Mouse (Mus musculus): ENCODE measurements around the gene Carmil3. TPM values are rescaled to one million over a fixed set of nuclear protein-coding genes. Genes with fewer than 3 reads are reported as not detected.
A peak's percentile ranks its signal among the peaks of the same experiment; 100 is the strongest.

The Carmil3 gene
- polyA plus RNA-seq (2017; shearing (Covaris generic)) = not detected

DNA sequence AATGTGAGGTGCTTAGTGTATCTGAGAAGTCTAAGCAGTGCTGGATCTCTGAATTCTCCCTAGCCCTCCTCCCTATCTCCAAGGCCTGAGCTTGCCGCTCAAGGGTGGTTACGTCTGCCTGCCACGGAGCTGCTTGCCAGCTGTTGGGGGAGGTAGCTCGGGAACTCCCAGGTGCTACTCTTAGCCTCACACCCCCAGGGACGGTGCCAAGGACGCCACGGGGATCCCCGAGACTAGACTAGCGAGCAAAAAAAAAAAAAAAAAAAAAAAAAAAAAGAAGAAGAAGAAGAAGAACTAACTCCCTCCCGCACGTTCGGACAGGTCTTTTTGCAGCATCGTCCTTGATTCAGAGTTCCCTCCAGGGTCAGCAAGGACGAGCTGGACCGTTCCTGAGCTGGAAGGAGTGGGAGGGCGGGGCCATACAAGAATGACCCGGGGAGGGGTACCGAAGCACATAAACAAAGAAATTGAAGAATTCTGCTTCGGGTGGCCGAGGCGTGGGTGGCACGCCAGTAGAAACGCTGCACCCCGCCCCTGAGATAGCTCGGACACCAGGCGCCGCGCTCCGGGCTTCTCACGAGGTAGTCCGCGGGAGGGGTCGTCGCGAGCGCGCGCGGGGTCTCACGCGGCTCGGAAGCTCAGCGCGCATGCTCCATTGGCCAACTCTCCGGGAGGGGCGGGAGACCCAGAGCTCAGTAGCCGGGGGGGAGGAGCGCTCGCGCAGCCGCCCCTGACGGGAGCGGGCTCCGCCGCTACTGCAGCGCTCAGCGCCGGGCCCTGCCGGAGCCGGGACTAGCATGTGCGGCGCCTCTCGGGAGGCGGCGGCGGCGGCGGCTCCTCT is at the start of gene Carmil3:
Gene Carmil3 (plus strand): TSS at position 291 of the 841 bp plus-strand sequence.
- ATAC-seq = peak; percentile 80

DNA sequence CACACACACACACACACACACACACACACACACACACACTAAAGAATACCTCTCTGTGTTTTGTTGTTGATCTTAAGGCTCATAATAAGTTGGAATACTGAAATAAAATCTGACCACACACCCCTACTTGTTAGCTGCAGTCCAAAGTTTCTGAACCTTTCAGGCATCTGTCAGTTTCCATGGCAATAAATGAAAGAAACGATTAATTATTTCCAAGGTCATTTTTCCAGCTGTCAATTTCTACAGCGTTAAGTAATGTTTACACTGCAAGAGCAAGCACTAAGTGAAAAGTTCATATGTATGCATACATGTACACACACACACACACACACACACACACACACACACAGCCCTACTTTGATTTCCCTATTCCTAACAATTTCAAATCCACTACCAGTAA is 32.8 kb upstream of the Carmil3 start:
- ATAC-seq = no peak

DNA sequence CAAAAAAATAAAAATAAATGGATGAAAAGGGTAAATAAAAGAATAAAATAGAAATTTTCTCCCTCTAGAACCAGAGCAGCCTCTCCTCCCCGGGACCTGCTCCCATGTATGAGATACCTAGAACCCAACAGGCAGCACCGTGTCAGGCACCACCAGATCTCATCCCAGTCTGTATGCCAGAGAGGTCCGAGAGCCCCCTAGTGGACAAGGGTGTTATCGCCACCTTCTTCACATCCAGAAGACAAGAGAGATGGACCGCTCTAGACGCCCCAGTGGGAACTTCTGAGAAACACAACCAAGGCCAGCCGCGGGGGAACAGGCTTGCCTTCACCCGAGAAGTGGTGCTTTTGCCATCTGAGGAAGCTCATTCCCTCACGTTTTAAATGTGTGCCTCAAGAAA is 32.2 kb upstream of the Carmil3 start:
- peak; percentile 47 for ATAC-seq

DNA sequence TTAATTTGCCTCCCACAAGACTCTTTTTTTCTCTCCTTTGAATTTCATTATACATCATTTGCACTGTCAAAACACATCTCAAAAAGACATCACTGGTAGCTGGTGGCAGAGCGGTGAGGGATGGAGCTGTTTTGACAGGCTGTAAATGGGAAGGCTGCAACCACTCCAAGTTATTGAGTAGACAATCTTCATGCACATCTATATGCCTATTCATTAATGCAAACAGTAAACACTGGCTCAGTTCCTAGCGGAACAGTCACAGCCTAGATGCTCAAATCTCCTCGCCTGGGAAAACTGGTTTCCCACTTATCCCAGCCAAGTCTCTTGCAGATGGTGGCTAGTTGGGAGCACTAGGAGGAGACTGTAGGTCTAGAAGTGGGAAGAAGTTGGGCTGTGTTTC is 31.7 kb upstream of the Carmil3 start:
- no peak for ATAC-seq

DNA sequence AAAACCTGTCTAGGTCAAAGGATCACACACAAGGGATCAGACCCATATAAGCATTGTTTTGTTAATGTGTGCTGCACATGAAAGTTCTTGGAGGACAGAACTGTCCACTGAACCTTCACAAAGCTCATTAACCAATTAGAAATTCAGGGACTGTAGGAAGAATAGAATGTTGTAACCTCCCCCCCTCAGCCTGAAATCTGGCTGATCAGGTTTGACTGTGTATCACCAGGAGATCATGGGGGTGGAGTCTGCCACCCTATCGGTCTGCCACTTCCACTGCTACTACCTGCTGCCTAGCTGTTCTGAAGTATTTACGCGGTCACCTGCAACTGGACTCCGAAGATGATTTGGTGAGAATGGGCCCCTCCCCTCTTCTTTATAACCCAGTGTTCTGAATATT is 30.7 kb upstream of the Carmil3 start:
- no peak for ATAC-seq

DNA sequence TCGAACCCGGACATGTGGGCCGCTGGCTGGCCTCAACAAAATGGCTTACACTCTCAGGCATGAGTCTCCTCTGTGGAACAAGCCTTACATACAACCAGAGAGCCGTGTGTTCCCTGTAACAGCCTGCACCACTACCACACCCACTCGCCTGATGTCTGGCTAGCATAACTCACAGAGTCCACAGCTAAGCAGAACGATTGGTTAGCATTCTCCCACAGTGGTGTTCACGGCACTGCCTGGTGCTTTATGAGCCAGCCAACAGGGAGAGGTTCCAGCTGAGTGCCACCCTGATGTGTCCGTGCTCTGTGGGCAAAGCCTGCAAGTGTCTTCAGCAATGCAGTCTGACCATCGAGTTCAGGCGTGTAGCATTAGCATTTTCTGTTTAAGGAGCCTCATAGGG is 30.2 kb upstream of the Carmil3 start:
- ATAC-seq = no peak

DNA sequence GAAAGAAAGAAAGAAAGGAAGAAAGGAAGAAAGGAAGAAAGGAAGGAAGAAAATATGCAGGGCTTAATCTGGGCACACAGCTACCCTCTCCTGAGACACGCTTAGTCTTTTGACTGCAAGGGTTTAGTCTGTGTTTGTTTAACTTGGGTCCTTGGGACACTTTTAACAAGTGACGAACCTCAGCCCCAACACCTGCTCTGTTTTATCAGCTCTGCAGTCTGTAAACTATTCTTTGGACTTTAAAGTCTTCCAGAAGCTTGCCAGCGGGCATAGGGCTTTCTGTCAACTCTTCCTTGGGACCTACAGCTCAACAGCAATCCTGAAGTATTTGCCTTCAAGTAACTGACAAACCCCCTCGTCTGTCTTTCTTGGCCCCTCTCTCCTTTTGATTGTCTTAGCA is 28.7 kb upstream of the Carmil3 start:
- ATAC-seq = no peak

DNA sequence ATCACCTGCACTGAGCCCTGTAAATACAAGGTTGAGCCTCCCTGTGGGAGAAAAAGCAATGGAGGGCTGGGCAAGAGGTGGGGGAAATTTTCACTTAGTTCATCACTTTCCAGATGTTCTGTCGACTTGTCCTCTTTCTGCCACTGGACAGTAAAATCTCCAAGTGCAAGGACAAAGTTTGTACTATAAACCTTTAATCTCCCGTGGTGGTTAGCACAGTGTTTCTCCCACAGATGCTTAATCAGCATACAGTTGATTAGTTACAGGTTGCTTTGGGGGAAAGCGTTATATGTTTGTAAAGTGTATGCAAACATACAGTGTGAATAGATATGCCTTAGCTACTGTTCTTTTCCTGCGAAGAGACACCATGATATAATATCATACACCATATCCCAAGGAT is 24.0 kb upstream of the Carmil3 start:
- no peak for ATAC-seq

DNA sequence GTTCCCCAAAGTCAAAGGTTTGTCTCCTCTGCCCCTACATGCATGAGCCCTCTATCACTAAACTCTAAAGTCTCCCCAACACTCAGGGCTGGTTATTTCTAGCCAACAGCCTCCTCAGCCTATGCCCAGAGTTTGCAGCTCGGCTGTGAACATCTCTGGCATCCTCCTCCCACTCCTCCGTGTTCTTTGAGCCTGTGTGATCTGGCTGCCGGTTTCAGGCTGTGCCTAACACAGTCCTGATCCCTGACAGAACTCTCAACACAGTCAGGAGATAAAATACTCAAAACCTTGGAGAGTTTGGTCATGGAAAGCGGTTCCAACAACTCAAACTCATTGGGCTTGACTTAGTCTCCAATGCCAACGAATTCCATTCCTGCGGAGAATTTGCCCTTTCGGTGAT is 23.3 kb upstream of the Carmil3 start:
- ATAC-seq = no peak

DNA sequence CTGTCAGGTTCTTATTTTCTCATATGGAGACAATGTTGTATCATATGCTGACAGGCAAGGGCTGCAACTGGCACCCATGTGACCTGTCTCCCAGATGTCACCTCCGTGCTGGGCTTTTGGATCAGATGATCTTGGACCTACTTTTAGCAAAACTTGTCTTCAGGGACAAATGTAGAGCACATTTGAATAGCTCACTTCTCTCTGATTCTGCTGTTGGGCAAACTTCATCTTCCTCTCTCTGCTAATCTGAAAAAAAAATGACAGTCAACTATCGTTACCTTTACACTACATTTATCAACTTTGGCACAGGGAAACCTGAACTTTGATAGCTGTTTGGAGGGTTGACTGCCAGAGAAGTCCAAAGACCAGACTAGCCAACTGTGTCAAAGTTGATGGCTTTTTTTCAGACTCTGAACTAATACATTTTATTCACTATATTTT is 22.1 kb upstream of the Carmil3 start:
- ATAC-seq = no peak

DNA sequence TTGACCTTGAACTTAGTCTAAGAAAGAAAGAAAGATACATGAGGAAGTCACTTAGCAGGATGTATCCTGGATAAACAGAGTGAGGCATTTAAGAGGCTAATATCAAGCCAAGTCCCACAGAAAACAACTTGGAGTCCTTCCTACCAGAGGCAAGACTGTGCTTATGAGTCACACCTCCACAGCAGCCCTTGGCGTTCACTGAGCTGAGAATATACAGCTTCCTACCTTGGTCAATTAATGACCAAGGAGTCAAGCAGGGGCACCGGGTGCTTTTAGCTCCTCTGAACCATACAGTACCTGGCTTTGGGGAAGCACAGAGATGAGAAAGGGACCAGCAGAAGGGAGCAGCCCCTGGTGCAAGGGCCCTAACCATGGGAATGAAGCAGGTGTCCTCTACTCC is 21.4 kb upstream of the Carmil3 start:
- no peak for ATAC-seq

DNA sequence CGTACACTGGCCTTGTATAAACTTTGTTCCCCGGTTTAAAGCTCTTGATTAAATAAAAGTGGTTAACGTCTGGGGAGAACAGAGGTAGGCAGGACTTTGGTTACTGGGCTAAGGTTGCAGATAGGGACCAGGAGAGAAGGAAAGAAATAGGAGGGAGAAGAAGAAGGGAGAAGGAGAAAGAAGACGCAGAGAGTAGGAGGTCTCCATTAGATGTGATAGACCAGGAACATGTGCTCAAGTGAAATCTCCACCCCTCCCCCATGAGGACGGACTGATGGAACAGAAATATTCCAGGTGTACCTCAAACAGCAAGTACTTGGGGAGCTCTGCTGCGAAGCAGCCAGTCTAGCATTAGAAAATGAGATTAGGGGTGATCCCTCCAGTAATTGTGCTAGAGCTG is 20.6 kb upstream of the Carmil3 start:
- ATAC-seq = no peak

DNA sequence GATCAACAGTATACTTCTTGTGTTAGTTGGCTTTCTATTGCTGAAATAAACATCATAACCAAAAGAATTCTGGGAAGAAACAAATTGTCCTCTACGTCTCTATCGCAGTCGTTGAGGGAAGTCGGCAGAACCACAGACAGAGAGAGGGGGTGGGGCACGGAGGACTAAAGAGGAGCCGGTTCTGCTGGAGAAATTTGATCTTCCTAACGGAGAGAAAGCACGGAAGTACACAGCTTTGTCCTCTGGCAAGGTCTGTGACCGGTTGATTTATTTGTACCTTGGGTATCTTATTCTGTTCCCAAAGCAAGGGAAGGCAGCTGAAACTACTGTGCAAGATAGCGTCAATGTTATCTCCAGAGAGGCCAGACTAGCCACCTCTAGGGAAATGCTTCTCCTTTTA is 19.6 kb upstream of the Carmil3 start:
- no peak for ATAC-seq

DNA sequence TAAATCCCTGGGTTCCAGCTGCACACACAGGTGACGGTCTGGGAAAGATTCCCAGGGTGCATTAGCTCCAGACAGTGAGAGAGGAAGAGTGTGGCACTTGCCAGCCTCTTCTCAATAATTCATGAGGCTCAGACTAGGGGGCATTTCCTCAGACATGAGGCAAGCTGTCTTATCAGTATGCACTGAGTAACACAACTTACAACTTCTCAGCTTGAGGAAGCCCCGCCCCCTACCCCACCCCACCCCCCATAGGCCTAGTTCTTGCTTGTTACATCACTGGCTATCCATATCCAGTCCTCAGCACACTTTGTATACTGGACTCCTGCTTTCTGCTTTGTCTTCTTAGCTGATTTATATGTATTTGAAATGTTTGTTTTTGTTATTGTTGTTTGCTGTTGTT is 14.8 kb upstream of the Carmil3 start:
- ATAC-seq = no peak

DNA sequence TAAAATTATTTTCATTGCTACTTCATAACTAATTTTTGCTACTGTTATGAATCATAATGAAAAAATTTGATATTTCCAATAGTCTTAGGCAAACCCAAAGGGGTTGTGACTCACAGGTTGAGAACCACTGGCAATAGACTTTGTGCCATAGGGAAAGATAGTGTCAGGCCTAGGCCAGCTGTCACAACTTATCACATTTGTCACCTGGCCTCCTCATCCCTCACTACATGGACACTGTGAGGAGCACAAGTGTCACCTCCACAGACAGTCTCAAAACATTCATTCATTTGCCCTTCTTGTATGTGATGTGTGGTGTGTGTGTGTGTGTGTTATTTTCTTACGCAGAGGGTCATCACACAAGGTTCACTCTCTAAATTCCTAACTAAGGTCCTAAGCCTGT is 13.0 kb upstream of the Carmil3 start:
- ATAC-seq = no peak

DNA sequence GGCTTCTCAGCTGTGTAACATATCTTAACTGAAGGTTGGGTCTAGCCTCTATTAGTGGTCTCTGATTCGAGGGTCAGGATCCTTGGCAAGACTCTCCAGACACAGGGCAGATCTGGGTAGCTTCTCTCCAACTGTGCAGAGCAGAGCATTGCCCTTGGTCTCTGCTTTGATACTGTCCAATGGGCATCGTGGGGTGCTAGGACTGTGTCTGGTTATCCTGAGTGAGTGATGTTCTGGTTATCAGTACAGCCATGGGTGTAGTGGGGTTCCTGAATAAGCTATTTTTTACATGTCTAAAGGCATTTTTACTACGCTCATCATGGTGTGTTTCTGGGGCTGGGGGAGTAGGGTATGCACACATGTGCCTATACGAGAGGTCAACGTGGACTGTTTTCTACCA is 12.6 kb upstream of the Carmil3 start:
- ATAC-seq = no peak

DNA sequence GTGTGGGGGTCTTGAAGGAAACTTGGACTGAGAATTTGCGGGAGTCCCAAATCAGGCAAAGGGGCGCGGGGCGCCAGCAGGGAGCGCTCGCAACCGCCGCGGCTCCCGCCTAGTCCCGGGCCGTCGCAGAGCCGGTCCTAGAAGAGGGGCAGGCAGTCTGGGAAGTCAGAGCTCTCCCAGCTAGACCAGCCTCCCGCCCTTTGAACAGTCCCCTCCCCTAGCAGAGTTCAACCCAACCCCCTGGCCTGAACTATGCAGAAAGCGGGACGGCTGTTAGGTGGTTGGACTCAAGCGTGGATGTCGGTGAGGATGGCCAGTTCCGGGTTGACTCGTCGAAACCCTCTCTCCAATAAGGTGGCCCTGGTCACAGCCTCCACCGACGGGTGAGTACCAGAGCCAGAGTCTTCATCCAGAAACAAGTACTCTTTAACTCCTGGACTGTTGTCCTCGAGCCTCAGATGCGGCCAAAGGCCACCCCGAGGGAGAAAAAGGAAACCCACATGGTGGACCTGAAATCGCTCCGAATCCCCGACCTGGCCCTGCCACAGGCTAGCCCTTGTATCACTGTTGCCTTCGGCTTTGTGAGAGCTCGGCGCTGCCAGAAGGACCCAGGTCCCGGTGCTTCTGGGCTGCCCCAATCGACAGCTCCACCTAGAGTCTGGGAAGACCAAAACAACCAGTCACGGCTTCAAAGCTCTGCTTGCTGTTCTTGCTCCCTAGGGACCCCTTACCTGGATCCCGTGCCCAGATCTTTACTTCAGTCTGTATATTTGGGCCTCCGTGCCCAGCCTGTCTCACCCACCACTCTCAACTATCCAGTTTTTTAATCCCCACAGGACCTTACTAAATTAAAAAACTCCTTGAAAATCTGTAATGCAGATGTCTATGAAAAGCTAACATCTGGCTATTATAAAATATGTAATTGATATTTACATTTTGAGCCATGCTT is 11.5 kb upstream of the Carmil3 start, which contains the start of gene Dhrs4:
Gene Dhrs4 (plus strand): TSS at position 108 of the 949 bp plus-strand sequence.
- peak; percentile 93 for ATAC-seq

DNA sequence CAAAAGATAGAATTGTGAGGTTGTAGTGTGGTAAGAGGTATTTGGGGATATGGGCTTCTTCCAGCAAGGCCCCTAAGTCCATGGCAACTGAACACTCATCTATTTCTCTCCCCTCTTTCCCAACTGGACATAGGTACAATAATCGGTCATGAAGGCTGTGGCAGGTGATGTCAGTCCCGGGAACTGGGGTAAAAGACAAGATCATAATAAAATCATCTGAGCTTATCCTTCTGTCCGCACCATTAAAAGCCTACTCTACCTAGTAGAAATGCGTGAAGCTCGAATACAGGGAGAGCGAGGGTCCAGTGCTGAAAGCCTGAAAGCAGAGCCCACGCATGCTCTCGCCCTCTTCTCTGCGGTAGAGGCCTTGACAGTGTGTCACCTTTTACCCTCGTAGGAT is 10.8 kb upstream of the Carmil3 start:
- ATAC-seq = no peak

DNA sequence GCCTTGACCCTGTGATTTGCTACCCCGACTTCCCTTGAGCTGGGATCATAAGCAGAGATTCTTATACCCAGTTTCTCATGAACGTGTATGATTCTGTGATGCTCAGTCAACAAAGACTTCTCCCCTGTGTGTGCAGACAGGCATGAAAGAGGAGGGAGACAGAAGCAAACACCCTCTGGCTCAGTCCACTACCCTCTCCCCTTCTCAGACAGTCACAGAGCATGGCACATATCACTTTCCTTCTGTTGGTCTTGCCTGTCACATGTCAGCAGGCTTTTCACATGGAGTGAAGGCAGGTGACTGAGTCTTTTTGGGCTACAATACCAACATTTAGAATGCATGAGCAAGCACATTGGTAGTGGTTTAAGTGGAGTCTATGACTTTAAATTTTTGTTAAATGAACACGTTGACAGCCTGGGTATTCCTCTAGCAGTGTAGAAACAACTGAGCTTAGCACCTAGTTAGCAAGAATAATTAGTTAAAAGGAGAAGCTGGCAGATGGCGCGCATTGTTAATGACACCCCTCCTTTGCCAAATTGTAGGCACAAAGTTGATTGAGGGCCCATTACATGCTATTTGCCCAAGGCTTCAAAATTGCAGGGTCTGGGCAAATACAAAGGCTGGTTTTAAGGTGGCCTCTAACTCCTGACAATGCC is 5.9 kb upstream of the Carmil3 start:
- no peak for ATAC-seq

DNA sequence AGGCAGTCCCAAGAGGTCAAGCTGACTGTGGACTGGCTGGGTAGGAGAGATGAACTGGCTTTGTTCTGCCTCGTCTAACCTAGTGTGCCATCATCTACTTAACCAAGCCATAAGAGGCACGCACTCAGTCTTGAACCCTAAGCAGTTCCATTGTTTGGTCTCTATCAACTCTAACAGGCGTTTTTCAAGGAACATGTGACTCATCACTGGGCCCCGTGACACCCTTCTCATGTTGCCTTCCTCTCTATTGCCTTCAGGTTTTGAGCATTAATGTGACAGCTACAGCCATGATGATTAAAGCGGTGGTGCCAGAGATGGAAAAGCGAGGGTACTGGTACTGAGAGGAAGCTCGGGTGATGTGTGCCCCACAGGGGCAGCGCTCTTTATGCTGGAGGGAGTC is 3.6 kb upstream of the Carmil3 start:
- ATAC-seq = no peak

DNA sequence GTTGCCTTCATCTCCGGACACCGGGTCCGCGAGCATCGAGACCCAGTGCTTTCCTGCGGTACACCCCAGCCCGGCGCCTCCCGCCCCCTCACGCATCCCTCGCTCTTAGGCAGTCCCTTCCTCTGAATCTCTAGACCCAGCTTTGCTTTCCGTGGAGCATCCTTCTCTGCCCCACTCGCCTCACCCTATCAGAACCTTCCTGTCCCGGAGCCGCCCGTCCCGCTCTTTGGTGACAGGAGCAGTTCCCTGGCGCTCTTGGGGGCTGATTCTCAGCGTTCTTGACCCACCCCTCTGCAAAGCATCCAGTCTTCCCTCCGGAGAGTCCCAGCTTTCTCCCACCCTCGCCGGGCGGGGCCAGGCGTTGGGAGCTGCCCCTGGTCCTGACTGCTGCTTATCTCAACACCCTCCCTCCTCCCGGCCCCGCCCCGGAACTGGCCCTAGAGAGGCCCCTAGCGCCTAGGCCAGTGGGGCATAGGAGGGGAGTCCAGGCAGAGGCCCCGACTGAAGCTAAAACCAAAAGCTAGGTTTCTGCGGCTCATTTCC is 911 bp downstream of the Carmil3 start:
- ATAC-seq = peak; percentile 40

DNA sequence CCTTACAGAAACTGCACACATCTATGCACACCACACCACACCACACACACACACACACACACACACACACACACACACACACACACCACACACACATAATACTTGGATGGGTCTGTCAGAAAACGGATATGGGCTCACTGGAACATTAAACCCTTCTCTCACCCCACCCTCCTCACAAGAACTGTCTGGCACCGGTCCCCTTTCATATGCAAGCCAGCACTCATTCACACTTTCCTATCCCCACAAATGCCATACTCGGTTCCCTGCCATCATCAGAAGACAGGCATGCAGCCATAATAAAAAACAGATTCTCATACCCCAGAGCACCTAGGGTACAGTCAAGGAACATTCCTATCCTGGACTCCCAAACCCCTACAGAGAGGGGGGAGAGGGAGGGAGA is 1.7 kb downstream of the Carmil3 start:
- no peak for ATAC-seq
